Mouse (Mus musculus): ENCODE data around the gene 1700020D05Rik. TPM values are rescaled to one million over a fixed set of nuclear protein-coding genes. Genes with fewer than 3 reads are reported as not detected.

Gene 1700020D05Rik
- total RNA-seq, 2 experiments from 2014 or later: 0.78 to 1.0 TPM

DNA sequence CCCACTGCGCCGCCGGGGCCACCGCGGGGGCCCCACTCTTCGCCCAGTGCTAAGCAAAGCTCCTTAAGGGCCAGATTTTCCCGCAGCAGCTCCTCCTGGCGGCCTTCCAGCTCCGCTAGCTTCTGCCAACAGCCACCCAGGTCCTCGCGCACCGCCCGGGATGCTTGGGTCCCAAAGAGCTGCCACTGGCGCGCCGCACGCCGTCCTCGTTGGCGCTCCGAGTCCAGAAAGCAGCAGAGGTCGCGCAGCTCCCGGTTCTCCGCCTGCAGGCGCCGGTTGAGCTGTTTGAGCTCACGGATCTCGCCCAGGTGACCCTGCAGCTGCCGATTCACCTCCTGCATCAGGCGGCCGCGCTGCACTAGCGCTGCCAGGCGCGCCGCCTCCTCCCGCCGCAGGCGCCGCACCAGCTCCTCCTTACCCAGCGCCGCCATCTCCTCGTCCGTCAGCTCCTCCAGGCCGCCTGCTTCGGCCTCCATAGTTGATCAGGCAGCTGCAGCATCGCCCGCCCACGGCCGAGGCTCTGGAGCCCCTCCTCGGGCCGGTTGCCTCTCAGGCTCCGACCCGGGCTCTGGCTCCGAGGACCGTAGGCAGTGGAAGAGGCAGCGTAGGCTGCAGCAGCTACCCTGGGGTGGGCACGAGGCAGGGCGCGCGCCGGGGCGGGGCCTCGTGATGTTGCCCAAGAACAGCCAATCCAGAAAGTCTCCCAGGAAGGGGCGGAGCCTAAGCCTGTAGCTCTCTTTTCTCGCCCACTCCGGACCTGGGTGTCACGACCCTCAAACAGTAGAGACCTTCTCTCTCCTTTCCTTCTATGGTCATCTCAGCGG lies 46.5 kb downstream of the 1700020D05Rik start:
- intact Hi-C loops (cut with DNase I): no loop called here
- peak; percentile 95 for DNase-seq (ENCODE audit: low spot score)

DNA sequence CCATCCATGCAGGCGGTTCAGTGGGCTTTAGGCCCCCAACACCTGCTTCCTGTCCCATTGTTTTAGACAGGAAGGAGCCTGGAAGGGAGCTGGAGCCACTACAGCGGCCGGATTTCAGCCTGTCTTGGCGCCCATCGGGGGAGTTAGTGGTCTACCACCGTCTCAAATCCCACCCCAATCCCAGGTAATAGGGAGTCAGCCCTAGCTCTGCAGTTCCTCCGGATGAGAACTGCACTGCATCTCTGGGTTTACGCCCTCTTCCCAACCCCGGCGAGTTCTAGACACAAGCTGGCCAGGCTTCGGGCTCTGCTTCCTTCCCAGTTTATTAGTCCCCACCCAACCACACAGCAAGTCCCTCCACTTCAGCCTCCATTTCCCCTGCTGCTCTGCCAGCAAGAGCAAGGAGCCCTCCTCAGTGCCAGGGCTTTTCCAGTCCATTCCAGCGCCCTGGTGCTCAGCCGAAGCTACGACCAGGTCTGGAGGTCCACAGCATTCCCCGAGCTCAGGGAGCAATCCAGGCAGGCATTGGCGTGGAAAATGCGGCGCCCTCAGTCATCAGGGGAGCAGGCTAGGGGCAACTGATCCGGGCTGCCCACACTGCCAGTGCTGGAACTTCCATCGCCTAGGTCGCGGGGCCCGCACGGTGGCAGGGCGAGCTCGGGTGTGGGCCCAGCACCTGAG lies 47.2 kb downstream of the 1700020D05Rik start:
- DNase-seq (ENCODE audit: low spot score): peak; percentile 41

DNA sequence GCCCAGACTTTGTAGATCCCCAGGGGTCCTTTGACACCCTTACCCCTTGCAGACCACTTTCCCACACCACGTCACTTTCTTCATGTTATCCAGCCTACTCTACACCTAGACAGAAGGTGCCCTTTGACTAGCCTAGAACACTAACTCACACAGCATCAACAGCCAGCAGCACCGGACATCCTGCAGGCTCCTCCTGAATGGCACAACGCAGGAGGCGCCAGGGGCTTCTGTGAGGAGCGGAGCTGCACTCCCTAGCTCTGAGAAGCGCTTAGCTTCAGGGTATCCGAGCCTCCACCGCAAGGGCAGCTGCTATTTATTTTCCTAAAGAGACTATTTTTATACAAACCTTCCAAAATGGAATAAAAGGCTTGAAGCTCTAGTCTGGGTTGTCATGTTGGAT lies 48.0 kb downstream of the 1700020D05Rik start:
- intact Hi-C loops (cut with DNase I): no loop called here
- no peak for DNase-seq (ENCODE audit: low spot score)

More for the DNA sequence above, 47.2 kb downstream of the 1700020D05Rik start:
- intact Hi-C loops (cut with DNase I): no loop called here

DNA sequence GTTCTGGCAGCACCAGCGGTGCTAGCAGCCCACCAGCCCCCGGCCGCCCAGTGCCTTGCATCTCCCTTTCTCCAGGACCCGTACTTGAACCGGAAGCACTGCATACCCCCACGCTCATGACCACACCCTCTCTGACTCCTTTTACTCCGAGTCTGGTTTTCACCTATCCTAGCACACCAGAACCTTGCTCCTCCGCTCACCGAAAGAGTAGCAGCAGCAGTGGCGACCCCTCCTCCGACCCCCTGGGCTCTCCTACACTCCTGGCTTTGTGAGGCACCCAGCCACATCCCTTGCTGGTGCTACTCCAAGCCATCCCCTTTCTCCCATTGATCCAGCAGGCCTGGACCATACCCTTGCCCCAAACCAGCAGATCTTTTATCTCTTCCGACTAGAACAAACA lies 48.5 kb downstream of the 1700020D05Rik start:
- intact Hi-C loops (cut with DNase I): no loop called here
- DNase-seq (ENCODE audit: low spot score): no peak

Other genes with a start within 250 kb of the 1700020D05Rik start
- gene Pacs1, start 230.7 kb downstream of the 1700020D05Rik start, total RNA-seq (2021): 10 to 100 TPM; 21.1 TPM
- 100 to 1,000 TPM; 110 to 115 TPM for gene Sf3b2, start 208.3 kb downstream of the 1700020D05Rik start, total RNA-seq (2021)
- 10 to 100 TPM; 24.5 to 25.7 TPM for gene Gal3st3, start 205.5 kb downstream of the 1700020D05Rik start, total RNA-seq (2021)
- not detected for gene Catsper1, start 168.0 kb downstream of the 1700020D05Rik start, total RNA-seq (2021)
- gene Cst6, start 154.2 kb downstream of the 1700020D05Rik start, total RNA-seq (2021): 1 to 10 TPM; 7.4 to 9.6 TPM
- 10 to 100 TPM; 17.6 to 19.4 TPM for gene Eif1ad, start 137.0 kb downstream of the 1700020D05Rik start, total RNA-seq (2021)
- 100 to 1,000 TPM; 122 to 132 TPM for gene Banf1, start 136.6 kb downstream of the 1700020D05Rik start, total RNA-seq (2021)
- gene Sart1, start 115.1 kb downstream of the 1700020D05Rik start, total RNA-seq (2021): 10 to 100 TPM; 45.3 to 58.7 TPM
- gene Tsga10ip, start 101.3 kb downstream of the 1700020D05Rik start, total RNA-seq (2021): under 1 TPM; 0.28 to 0.88 TPM
- gene Drap1, start 78.8 kb downstream of the 1700020D05Rik start, total RNA-seq (2021): 100 to 1,000 TPM; 289 to 292 TPM
- 10 to 100 TPM; 34.9 to 36.2 TPM for gene AI837181, start 78.6 kb downstream of the 1700020D05Rik start, total RNA-seq (2021)
- gene Fosl1, start 56.2 kb downstream of the 1700020D05Rik start, total RNA-seq (2021): not detected
- 10 to 100 TPM in 1 of 2 experiments, 1 to 10 TPM in 1; 7.8 to 11.9 TPM for gene Ccdc85b, start 45.9 kb downstream of the 1700020D05Rik start, total RNA-seq (2021)
- 10 to 100 TPM; 45.5 to 51.0 TPM for gene Fibp, start 43.2 kb downstream of the 1700020D05Rik start, total RNA-seq (2021)
- under 1 TPM in 1 of 2 experiments, not detected in 1; 0.45 TPM for gene Ctsw, start 35.3 kb downstream of the 1700020D05Rik start, total RNA-seq (2021)
- gene Efemp2, start 29.8 kb downstream of the 1700020D05Rik start, total RNA-seq (2021): 10 to 100 TPM in 1 of 2 experiments, 1 to 10 TPM in 1; 9.9 to 10.3 TPM
- 10 to 100 TPM; 21.0 to 21.5 TPM for gene Mus81, start 15.4 kb downstream of the 1700020D05Rik start, total RNA-seq (2021)
- 100 to 1,000 TPM; 209 to 212 TPM for gene Cfl1, start 13.3 kb downstream of the 1700020D05Rik start, total RNA-seq (2021)
- gene Snx32, start 6.8 kb upstream of the 1700020D05Rik start, total RNA-seq (2021): 1 to 10 TPM; 6.2 to 8.1 TPM
- not detected for gene Ovol1, start 56.9 kb upstream of the 1700020D05Rik start, total RNA-seq (2021)
- 1 to 10 TPM; 3.0 to 3.2 TPM for gene Ap5b1, start 64.2 kb upstream of the 1700020D05Rik start, total RNA-seq (2021)
- 10 to 100 TPM; 43.7 to 49.7 TPM for gene Rnaseh2c, start 98.1 kb upstream of the 1700020D05Rik start, total RNA-seq (2021)
- 10 to 100 TPM; 24.8 to 26.5 TPM for gene Kat5, start 106.5 kb upstream of the 1700020D05Rik start, total RNA-seq (2021)
- gene Rela, start 133.7 kb upstream of the 1700020D05Rik start, total RNA-seq (2021): 10 to 100 TPM; 22.7 to 29.9 TPM
- gene Sipa1, start 159.9 kb upstream of the 1700020D05Rik start, total RNA-seq (2021): 10 to 100 TPM; 23.3 to 31.3 TPM
- 10 to 100 TPM; 24.0 to 30.4 TPM for gene Map3k11, start 185.0 kb upstream of the 1700020D05Rik start, total RNA-seq (2021)
- gene Pcnx3, start 185.1 kb upstream of the 1700020D05Rik start, total RNA-seq (2021): 10 to 100 TPM; 17.8 to 18.0 TPM
- gene Kcnk7, start 200.6 kb upstream of the 1700020D05Rik start, total RNA-seq (2021): not detected
- 100 to 1,000 TPM; 140 to 149 TPM for gene Ehbp1l1, start 222.5 kb upstream of the 1700020D05Rik start, total RNA-seq (2021)
- gene Fam89b, start 225.9 kb upstream of the 1700020D05Rik start, total RNA-seq (2021): 10 to 100 TPM; 29.5 to 31.5 TPM
- gene Ltbp3, start 237.1 kb upstream of the 1700020D05Rik start, total RNA-seq (2021): 10 to 100 TPM; 36.6 to 37.2 TPM